Mouse (Mus musculus): Measurements from ENCODE around the gene Mrln. TPM values are rescaled to one million over a fixed set of nuclear protein-coding genes. Genes with fewer than 3 reads are reported as not detected.

Gene Mrln
- polyA plus RNA-seq, 1 experiment from 2014 or later: 1.5 TPM

GRCm38 (mm10) chr10:70264337-70265036, 60.0 kb downstream of the Mrln start:
- WGBS: 85% methylated on average over 9 of the region's 9 CpGs
- H3K27me3 ChIP-seq: no peaks in the 10 kb centered on the region
- ATAC-seq (ENCODE audit: low FRiP score): no peak

GRCm38 (mm10) chr10:70266501-70266900, 62.0 kb downstream of the Mrln start:
- no peaks in the 10 kb centered on the region for H3K9me3 ChIP-seq
- H3K4me3 ChIP-seq: no peak overlapping the region
- no peaks in the 10 kb centered on the region for H3K27me3 ChIP-seq
- H3K4me2 ChIP-seq: no peak overlapping the region
- no peak for ATAC-seq (ENCODE audit: low FRiP score)
- no peaks in the 10 kb centered on the region for H3K36me3 ChIP-seq
- 92% methylated on average over 6 of the region's 6 CpGs for WGBS
- H3K9ac ChIP-seq: no peak overlapping the region
- H3K27ac ChIP-seq: no peak overlapping the region
- H3K4me1 ChIP-seq (replicated peaks): no peaks in the 10 kb centered on the region

More at GRCm38 (mm10) chr10:70264337-70265036, 60.0 kb downstream of the Mrln start:
- H3K9ac ChIP-seq: no peak overlapping the region
- no peak overlapping the region for H3K4me2 ChIP-seq
- H3K4me1 ChIP-seq (replicated peaks): no peaks in the 10 kb centered on the region
- H3K4me3 ChIP-seq: no peak overlapping the region
- no peaks in the 10 kb centered on the region for H3K9me3 ChIP-seq
- H3K27ac ChIP-seq: no peak overlapping the region
- H3K36me3 ChIP-seq: no peaks in the 10 kb centered on the region

GRCm38 (mm10) chr10:70268581-70269446, 64.3 kb downstream of the Mrln start:
- no peaks in the 10 kb centered on the region for H3K36me3 ChIP-seq
- no peak overlapping the region for H3K27ac ChIP-seq
- H3K9ac ChIP-seq: no peak overlapping the region
- H3K27me3 ChIP-seq: no peaks in the 10 kb centered on the region
- 80% methylated on average over 23 of the region's 23 CpGs for WGBS
- H3K4me1 ChIP-seq (replicated peaks): no peaks in the 10 kb centered on the region
- no peak overlapping the region for H3K4me3 ChIP-seq
- H3K4me2 ChIP-seq: no peak overlapping the region
- ATAC-seq (ENCODE audit: low FRiP score): no peak
- no peaks in the 10 kb centered on the region for H3K9me3 ChIP-seq

Other genes starting within 250 kb of the Mrln start
- 23.5 and 24.1 TPM in 2 replicates for gene Ccdc6, start 107.5 kb upstream of the Mrln start, polyA plus RNA-seq (2015; fragmentation: Nextera tagmentation; extraction: Ambion mirVana)
- 1.6 and 2.7 TPM in 2 replicates for gene Slc16a9, start 40.4 kb downstream of the Mrln start, polyA plus RNA-seq (2015; fragmentation: Nextera tagmentation; extraction: Ambion mirVana)
- 25.5 and 26.3 TPM in 2 replicates for gene Fam13c, start 235.8 kb downstream of the Mrln start, polyA plus RNA-seq (2015; fragmentation: Nextera tagmentation; extraction: Ambion mirVana)

All from hindbrain, embryonic 13.5 days (tissue).